Mouse (Mus musculus): ENCODE results near the gene Fam129a.

The Fam129a gene

DNA sequence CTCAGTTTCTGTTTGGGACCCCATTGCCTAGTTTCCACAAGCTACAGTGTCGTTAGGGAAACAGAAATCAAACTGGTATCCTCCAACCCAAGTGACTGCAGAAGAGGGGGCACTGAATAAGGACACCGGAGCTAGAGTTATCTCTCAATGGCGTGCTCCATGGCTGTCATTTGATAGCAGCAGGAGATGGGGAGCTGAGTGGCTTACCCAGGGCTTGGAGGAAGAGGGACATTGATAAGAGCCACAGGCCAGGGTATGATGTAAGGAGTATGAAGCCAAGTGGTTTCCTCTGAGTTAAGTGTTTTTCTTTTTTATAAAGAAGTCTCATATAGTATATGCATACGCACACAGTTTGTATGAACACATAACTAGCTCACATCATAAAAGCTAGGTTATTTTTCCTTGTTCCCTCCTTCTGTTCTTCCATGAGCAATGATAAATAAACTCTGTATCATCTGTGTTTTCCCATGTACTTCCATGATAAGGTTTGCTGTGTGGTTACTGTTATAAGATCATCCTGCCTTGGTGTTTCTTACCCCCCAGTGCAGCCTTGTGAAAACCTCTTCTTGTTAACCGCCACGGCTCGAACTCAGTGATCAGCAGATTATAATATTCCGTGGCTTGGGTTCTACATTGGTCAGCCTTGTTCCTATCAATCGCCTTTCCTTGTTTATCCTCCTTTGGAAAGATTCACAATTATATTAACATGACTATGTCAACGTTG is 96.5 kb downstream of the Fam129a start:
- Histone ChIP-seq H3K27me3 (ENCODE audit: insufficient read depth, low read length) (no peaks in the 10 kb centered on the region), H3K4me3 (replicated peaks; ENCODE audit: low read length) (no peak overlapping the region), H3K4me1 (replicated peaks; ENCODE audit: low read depth, low read length) (peaks cover 14% of the 10 kb centered on the region; the same call in 1 of the 2 replicates), H3K36me3 (ENCODE audit: insufficient read depth, low read length) (no peaks in the 10 kb centered on the region), H3K9me3 (ENCODE audit: low read length) (no peaks in the 10 kb centered on the region)
- TF ChIP-seq POU5F1 (IDR thresholded peaks at IDR 0.05; ENCODE audit: borderline replicate concordance, low read length) (no peak), CTCF (conservative IDR thresholded peaks at IDR 0.05; ENCODE audit: low read length) (no peak), NANOG (IDR thresholded peaks at IDR 0.05; ENCODE audit: borderline replicate concordance, low read length) (no peak)

DNA sequence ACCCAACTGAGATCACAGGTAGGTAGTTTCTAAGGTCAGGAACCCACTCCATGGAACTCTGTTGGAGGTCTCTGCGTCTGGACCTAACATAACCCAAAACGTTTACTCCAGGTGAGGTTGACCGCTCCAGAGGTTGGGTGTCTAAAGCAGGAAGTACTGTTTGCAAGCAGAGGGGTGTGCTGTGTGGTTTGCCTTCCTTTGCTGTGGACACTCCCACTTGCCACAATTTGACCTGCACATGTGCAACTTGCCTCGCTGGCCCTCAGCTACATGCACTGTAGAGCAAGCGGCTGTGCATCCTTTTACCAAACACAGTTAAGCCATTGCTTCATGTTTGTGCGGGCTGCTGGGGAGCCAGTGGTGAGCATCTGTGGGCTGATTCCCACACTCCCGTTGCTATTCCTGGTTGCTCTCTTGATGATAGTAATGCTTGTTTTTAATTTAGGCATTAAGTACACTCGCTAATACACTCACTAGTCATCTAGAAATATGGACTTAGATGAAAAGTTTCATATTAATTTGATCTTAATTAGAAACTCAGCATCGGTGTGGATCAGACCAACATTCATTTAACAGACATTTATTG is 99.1 kb downstream of the Fam129a start:
- Histone ChIP-seq H3K4me3 (replicated peaks; ENCODE audit: low read length) (no peak overlapping the region), H3K4me1 (replicated peaks; ENCODE audit: low read depth, low read length) (peaks cover 10% of the 10 kb centered on the region), H3K36me3 (ENCODE audit: insufficient read depth, low read length) (no peaks in the 10 kb centered on the region), H3K9me3 (ENCODE audit: low read length) (no peaks in the 10 kb centered on the region), H3K27me3 (ENCODE audit: insufficient read depth, low read length) (no peaks in the 10 kb centered on the region)
- TF ChIP-seq NANOG (IDR thresholded peaks at IDR 0.05; ENCODE audit: borderline replicate concordance, low read length) (no peak), POU5F1 (IDR thresholded peaks at IDR 0.05; ENCODE audit: borderline replicate concordance, low read length) (no peak), CTCF (conservative IDR thresholded peaks at IDR 0.05; ENCODE audit: low read length) (no peak)

DNA sequence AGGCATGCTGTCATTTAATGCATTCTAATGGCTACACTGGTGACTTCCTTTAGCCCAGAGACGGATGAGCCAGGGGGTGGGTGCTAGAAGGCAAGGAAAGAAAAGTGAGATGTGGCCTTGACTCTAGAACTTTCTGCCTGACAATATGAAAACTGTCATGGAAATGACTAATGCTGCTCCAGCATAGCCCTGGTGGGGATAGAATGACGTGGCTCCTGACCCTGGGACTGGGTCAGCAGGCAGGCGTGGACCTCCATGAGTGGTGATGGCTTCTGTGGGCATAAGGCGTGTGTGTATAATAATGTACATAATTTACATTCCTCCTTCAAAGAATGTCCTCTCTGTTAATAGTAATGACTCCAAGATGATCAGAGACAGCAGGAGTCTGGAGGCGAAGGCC is 104.7 kb downstream of the Fam129a start:
- Histone ChIP-seq H3K36me3 (ENCODE audit: insufficient read depth, low read length) (no peaks in the 10 kb centered on the region), H3K27me3 (ENCODE audit: insufficient read depth, low read length) (no peaks in the 10 kb centered on the region), H3K9me3 (ENCODE audit: low read length) (no peaks in the 10 kb centered on the region), H3K4me1 (replicated peaks; ENCODE audit: low read depth, low read length) (peaks cover 18% of the 10 kb centered on the region), H3K4me3 (replicated peaks; ENCODE audit: low read length) (no peak overlapping the region)
- TF ChIP-seq POU5F1 (IDR thresholded peaks at IDR 0.05; ENCODE audit: borderline replicate concordance, low read length) (no peak), NANOG (IDR thresholded peaks at IDR 0.05; ENCODE audit: borderline replicate concordance, low read length) (no peak), CTCF (conservative IDR thresholded peaks at IDR 0.05; ENCODE audit: low read length) (no peak)

DNA sequence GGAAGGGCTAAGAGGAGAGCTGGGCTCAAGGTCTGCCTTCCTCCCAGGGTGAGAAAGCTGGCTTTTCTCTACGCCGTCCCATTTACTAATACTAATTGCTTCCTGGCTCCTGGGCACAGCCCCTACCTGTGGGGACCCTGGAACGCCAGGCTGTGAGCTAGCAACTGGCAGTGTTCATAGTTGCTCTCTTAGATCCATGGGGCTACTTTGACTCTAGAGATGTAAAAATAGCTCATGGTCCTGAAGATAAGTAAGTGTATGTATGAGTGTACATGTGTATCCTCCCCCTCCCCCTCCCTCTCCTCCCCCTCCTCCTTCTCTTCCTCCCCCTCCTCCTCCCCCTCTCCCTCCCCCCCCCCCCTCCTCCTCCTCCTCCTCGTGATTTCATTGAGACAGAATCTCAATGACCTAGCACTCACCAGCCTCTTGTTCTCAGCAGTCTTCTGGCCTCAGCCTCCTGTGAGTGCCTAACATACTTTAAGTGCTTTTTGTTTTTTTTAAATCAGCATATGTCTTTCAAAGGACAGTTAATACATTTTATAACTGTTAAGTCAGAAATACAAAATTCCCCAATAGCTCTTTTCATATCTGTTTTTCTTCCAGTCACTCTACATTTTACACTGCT is 106.3 kb downstream of the Fam129a start:
- no peak overlapping the region for H3K4me3 ChIP-seq (replicated peaks; ENCODE audit: low read length)
- TF ChIP-seq CTCF (conservative IDR thresholded peaks at IDR 0.05; ENCODE audit: low read length) (no peak), POU5F1 (IDR thresholded peaks at IDR 0.05; ENCODE audit: borderline replicate concordance, low read length) (no peak), NANOG (IDR thresholded peaks at IDR 0.05; ENCODE audit: borderline replicate concordance, low read length) (no peak)
- no peaks in the 10 kb centered on the region for H3K27me3 ChIP-seq (ENCODE audit: insufficient read depth, low read length)
- no peaks in the 10 kb centered on the region for H3K9me3 ChIP-seq (ENCODE audit: low read length)
- H3K4me1 ChIP-seq (replicated peaks; ENCODE audit: low read depth, low read length) = peaks cover 12% of the 10 kb centered on the region
- no peaks in the 10 kb centered on the region for H3K36me3 ChIP-seq (ENCODE audit: insufficient read depth, low read length)

DNA sequence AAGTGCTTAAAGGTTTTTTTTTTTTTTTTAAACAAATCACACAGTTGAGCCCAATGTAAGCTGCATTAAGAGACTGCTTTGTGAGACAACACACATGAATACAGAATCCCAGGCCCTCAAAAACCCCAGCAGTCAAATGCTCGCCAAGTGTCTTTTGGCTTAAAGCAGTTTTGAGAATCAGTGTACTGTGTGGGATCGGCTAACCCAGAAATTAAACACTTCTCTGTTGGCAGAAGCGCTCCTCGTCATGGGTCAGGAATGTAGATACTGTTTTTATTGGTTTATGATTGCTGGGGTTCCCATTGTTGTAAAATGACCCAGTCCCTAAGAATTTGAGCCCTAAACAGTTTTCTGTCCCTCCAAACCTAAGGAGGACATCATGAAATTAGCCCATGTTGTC is 107.0 kb downstream of the Fam129a start:
- H3K4me3 ChIP-seq (replicated peaks; ENCODE audit: low read length) = no peak overlapping the region
- no peak for TF ChIP-seq NANOG (IDR thresholded peaks at IDR 0.05; ENCODE audit: borderline replicate concordance, low read length)
- no peak for TF ChIP-seq CTCF (conservative IDR thresholded peaks at IDR 0.05; ENCODE audit: low read length)
- TF ChIP-seq POU5F1 (IDR thresholded peaks at IDR 0.05; ENCODE audit: borderline replicate concordance, low read length) = no peak
- no peaks in the 10 kb centered on the region for H3K9me3 ChIP-seq (ENCODE audit: low read length)
- no peaks in the 10 kb centered on the region for H3K27me3 ChIP-seq (ENCODE audit: insufficient read depth, low read length)
- H3K36me3 ChIP-seq (ENCODE audit: insufficient read depth, low read length) = no peaks in the 10 kb centered on the region
- peaks cover 12% of the 10 kb centered on the region for H3K4me1 ChIP-seq (replicated peaks; ENCODE audit: low read depth, low read length)

DNA sequence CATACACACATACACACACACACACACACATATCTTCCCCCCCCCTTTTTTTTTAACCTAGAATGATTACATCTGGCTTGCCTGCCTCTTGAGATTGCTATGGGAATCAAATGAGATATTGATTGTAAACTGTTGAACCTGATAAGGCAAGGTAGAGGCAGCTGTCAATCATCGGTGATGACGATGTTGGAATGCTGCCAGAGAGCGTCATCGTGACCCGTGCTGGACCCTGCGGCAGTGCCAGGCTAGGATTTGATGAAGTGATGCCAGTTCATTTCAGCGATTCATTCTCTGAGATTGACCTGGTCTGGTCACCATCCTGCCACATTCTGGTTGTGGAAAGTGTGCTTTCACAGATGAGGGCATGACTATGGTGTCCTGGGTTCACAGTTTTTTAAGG is 108.2 kb downstream of the Fam129a start:
- TF ChIP-seq NANOG (IDR thresholded peaks at IDR 0.05; ENCODE audit: borderline replicate concordance, low read length) (no peak), POU5F1 (IDR thresholded peaks at IDR 0.05; ENCODE audit: borderline replicate concordance, low read length) (no peak), CTCF (conservative IDR thresholded peaks at IDR 0.05; ENCODE audit: low read length) (no peak)

DNA sequence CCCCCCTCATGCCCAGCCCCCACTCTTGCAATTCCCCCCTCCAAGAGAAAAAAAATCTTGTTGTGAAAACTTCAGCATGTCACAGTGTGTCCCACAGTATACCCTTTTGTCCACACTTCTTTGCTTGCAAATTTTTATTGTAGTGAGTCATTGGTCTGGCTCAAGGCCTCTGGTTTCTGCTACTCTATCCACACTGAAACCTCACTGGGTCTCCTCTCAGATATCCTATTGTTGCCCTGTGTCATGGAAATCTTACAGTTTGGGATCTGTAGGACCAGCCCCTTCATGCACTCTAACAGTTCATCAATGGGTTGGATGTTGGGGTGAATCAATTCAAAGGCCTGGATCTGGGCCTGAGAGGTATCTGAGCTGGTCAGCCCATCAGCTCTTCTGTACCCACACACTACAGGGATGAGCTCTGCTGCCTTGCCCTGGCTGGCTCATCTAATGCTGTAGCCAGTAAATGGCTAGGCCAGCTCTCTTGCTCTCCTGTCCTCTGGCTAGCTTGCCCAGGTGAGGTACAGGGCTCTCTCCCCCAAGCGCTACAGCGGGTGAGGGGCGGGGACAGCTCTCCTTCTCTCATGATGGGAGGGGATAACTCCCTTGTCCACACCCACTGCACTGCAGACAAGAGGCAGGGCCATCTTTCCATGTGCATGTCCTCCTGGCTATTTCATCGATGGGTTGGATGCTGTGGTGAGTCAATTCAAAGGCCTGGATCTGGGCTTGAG is 109.1 kb downstream of the Fam129a start:
- Histone ChIP-seq H3K4me1 (replicated peaks; ENCODE audit: low read depth, low read length) (peaks cover 25% of the 10 kb centered on the region), H3K36me3 (ENCODE audit: insufficient read depth, low read length) (no peaks in the 10 kb centered on the region), H3K4me3 (replicated peaks; ENCODE audit: low read length) (no peak overlapping the region), H3K27me3 (ENCODE audit: insufficient read depth, low read length) (no peaks in the 10 kb centered on the region), H3K9me3 (ENCODE audit: low read length) (no peaks in the 10 kb centered on the region)
- TF ChIP-seq NANOG (IDR thresholded peaks at IDR 0.05; ENCODE audit: borderline replicate concordance, low read length) (no peak), CTCF (conservative IDR thresholded peaks at IDR 0.05; ENCODE audit: low read length) (no peak), POU5F1 (IDR thresholded peaks at IDR 0.05; ENCODE audit: borderline replicate concordance, low read length) (no peak)

More for the DNA sequence above, 108.2 kb downstream of the Fam129a start:
- Histone ChIP-seq H3K4me3 (replicated peaks; ENCODE audit: low read length) (no peak overlapping the region), H3K36me3 (ENCODE audit: insufficient read depth, low read length) (no peaks in the 10 kb centered on the region), H3K9me3 (ENCODE audit: low read length) (no peaks in the 10 kb centered on the region), H3K4me1 (replicated peaks; ENCODE audit: low read depth, low read length) (peaks cover 16% of the 10 kb centered on the region), H3K27me3 (ENCODE audit: insufficient read depth, low read length) (no peaks in the 10 kb centered on the region)

DNA sequence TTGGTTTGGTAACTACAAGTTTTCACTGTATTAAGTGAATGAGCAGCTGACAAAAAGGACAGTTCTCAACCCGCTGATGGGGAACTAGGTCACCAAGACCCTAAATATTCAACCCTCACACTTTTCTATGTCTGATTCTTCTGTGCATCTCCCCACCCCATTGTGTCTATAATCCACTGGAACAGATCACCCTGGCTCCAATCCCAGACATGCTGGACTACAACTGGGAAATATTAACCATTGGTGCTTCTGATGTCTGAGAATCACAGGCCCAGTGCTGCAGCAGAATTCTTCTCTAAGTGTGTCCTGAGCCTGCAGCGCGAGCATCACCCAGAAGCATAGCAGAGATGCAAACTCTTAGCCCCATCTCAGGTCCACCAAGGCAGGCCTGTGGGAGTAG is 110.0 kb downstream of the Fam129a start:
- Histone ChIP-seq H3K4me3 (replicated peaks; ENCODE audit: low read length) (no peak overlapping the region), H3K4me1 (replicated peaks; ENCODE audit: low read depth, low read length) (peaks cover 35% of the 10 kb centered on the region), H3K9me3 (ENCODE audit: low read length) (no peaks in the 10 kb centered on the region), H3K27me3 (ENCODE audit: insufficient read depth, low read length) (no peaks in the 10 kb centered on the region), H3K36me3 (ENCODE audit: insufficient read depth, low read length) (no peaks in the 10 kb centered on the region)
- no peak for TF ChIP-seq POU5F1 (IDR thresholded peaks at IDR 0.05; ENCODE audit: borderline replicate concordance, low read length)
- no peak for TF ChIP-seq NANOG (IDR thresholded peaks at IDR 0.05; ENCODE audit: borderline replicate concordance, low read length)
- no peak for TF ChIP-seq CTCF (conservative IDR thresholded peaks at IDR 0.05; ENCODE audit: low read length)

All from E14TG2a.4 (cell line).